ENCODE assay signal across 12 mouse cellular contexts in the genomic region with DNA sequence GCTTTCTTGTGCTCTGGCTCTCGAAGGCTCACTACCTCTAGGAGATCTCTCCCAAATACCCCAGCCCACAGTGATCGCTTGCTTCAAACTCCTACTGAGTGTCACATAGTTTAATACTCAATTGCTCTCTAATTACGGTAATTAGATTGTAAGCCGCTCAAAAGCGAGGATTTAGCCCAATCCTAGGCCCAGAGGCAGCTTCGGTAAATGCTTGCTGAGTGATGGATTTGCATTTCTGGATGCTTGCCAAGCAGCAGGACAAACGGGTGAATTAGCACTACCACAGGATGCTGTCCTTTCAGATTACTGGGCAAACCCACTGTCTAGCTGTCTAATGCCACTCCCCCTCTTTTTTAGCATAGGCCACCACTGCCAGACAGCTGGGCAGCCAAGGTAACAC. TPM values are rescaled to one million over a fixed set of nuclear protein-coding genes. Genes with fewer than 3 reads are reported as not detected.
DNase-seq lines count a peak whose midpoint lies in the region; ATAC-seq and TF ChIP-seq lines count a peak whose summit lies in the region.
"Had no signal": no experiment of that assay in that cellular context is flagged by ENCODE, and none has a peak within 500 bp of the region (broad histone marks: within the 10 kb centered on the region; RNA-seq: fewer than 3 reads in every experiment).

No protein-coding gene starts in this region.

- peak; percentile 30 for DNase-seq in kidney, postnatal 10 days
- peak; percentile 57 for DNase-seq in brain, adult 2 months (ENCODE audit: low read depth, low spot score)
- DNase-seq in forebrain, postnatal 0 days = peak; percentile 42
- DNase-seq in midbrain, postnatal 0 days (ENCODE audit: low spot score) = peak; percentile 53
- no peak for DNase-seq in frontal cortex, postnatal 10 days (ENCODE audit: low spot score in 2 of 2)
- DNase-seq in adrenal gland, postnatal 10 days = no peak
- DNase-seq: cerebellum, adult 11 months; liver, embryonic 13.5 days had no signal

- no peak for ATAC-seq in kidney, embryonic 15.5 days (replicated peaks; ENCODE audit: low FRiP score)
- ATAC-seq in forebrain, postnatal 0 days = peak; percentile 25
- no peak for ATAC-seq in midbrain, postnatal 0 days (ENCODE audit: low FRiP score)
- no peak for ATAC-seq in intestine, postnatal 0 days
- ATAC-seq: inflammation-experienced regulatory T-cells, adult 6 months had no signal

- no peak overlapping the region for H3K4me2 ChIP-seq in kidney, embryonic 15.5 days
- no peak overlapping the region for H3K4me2 ChIP-seq in forebrain, postnatal 0 days (ENCODE audit: low read depth)
- H3K4me2 ChIP-seq in midbrain, postnatal 0 days (ENCODE audit: low read depth, low read length, poor library complexity, severe bottlenecking) = no peak overlapping the region
- no peak overlapping the region for H3K4me2 ChIP-seq in intestine, postnatal 0 days (replicated peaks; ENCODE audit: low read depth)
- H3K4me2 ChIP-seq: liver, embryonic 13.5 days had no signal

- no peak overlapping the region for H3K27ac ChIP-seq in kidney, embryonic 15.5 days
- no peak overlapping the region for H3K27ac ChIP-seq in forebrain, postnatal 0 days (ENCODE audit: low read depth, low read length)
- H3K27ac ChIP-seq in midbrain, postnatal 0 days (ENCODE audit: low read depth, low read length) = no peak overlapping the region
- no peak overlapping the region for H3K27ac ChIP-seq in intestine, postnatal 0 days (ENCODE audit: low read depth, low read length)
- H3K27ac ChIP-seq: liver, embryonic 13.5 days had no signal

- H3K9ac ChIP-seq in kidney, embryonic 15.5 days = no peak overlapping the region
- H3K9ac ChIP-seq in forebrain, postnatal 0 days = no peak overlapping the region
- no peak overlapping the region for H3K9ac ChIP-seq in midbrain, postnatal 0 days (replicated peaks; ENCODE audit: low read length, poor library complexity, severe bottlenecking)
- no peak overlapping the region for H3K9ac ChIP-seq in intestine, postnatal 0 days (ENCODE audit: low read depth, low read length)
- H3K9ac ChIP-seq: liver, embryonic 13.5 days had no signal

- no peaks in the 10 kb centered on the region for H3K9me3 ChIP-seq in kidney, embryonic 15.5 days (replicated peaks)
- H3K9me3 ChIP-seq in forebrain, postnatal 0 days (ENCODE audit: low read length) = no peaks in the 10 kb centered on the region
- no peaks in the 10 kb centered on the region for H3K9me3 ChIP-seq in midbrain, postnatal 0 days (ENCODE audit: low read length)
- no peaks in the 10 kb centered on the region for H3K9me3 ChIP-seq in intestine, postnatal 0 days (ENCODE audit: control insufficient read depth)
- H3K9me3 ChIP-seq: liver, embryonic 13.5 days had no signal

- H3K36me3 ChIP-seq in kidney, embryonic 15.5 days = no peaks in the 10 kb centered on the region
- H3K36me3 ChIP-seq in forebrain, postnatal 0 days (ENCODE audit: insufficient read depth) = no peaks in the 10 kb centered on the region
- no peaks in the 10 kb centered on the region for H3K36me3 ChIP-seq in midbrain, postnatal 0 days (ENCODE audit: insufficient read depth, low read length)
- H3K36me3 ChIP-seq in intestine, postnatal 0 days (ENCODE audit: control insufficient read depth, insufficient read depth) = no peaks in the 10 kb centered on the region
- H3K36me3 ChIP-seq: liver, embryonic 13.5 days had no signal

- no peaks in the 10 kb centered on the region for H3K27me3 ChIP-seq in kidney, embryonic 15.5 days
- no peaks in the 10 kb centered on the region for H3K27me3 ChIP-seq in forebrain, postnatal 0 days (ENCODE audit: insufficient read depth, low read length)
- 0 out of 2 replicates have a peak, but pooled peaks cover 5% of the 10 kb centered on the region for H3K27me3 ChIP-seq in midbrain, postnatal 0 days (ENCODE audit: insufficient read depth, low read length)
- H3K27me3 ChIP-seq in intestine, postnatal 0 days (replicated peaks; ENCODE audit: control insufficient read depth, insufficient read depth, low read length) = no peaks in the 10 kb centered on the region
- H3K27me3 ChIP-seq: liver, embryonic 13.5 days had no signal

- 39% methylated on average over 7 of the region's 7 CpGs for WGBS in kidney, embryonic 15.5 days
- 6% methylated on average over 7 of the region's 7 CpGs for WGBS in forebrain, postnatal 0 days
- 20% methylated on average over 7 of the region's 7 CpGs for WGBS in midbrain, postnatal 0 days
- WGBS in intestine, postnatal 0 days = 66% methylated on average over 7 of the region's 7 CpGs

- H3K4me1 ChIP-seq in kidney, embryonic 15.5 days = peaks cover 20% of the 10 kb centered on the region
- no peaks in the 10 kb centered on the region for H3K4me1 ChIP-seq in forebrain, postnatal 0 days (ENCODE audit: insufficient read depth)
- no peaks in the 10 kb centered on the region for H3K4me1 ChIP-seq in midbrain, postnatal 0 days (ENCODE audit: insufficient read depth, low read length)
- peaks cover 4% of the 10 kb centered on the region; the same call in 1 of the 2 replicates for H3K4me1 ChIP-seq in intestine, postnatal 0 days (replicated peaks; ENCODE audit: control insufficient read depth, insufficient read depth, low read length)

- H3K4me3 ChIP-seq in kidney, embryonic 15.5 days (replicated peaks) = no peak overlapping the region
- H3K4me3 ChIP-seq in forebrain, postnatal 0 days (ENCODE audit: low read depth, low read length) = no peak overlapping the region
- no peak overlapping the region for H3K4me3 ChIP-seq in midbrain, postnatal 0 days (ENCODE audit: low read depth, low read length)
- H3K4me3 ChIP-seq in intestine, postnatal 0 days (ENCODE audit: low read depth, low read length) = no peak overlapping the region
- H3K4me3 ChIP-seq: erythroblast, embryonic 14.5 days; liver, embryonic 13.5 days had no signal

- no peak for TF ChIP-seq CTCF in forebrain, postnatal 0 days (IDR thresholded peaks at IDR 0.05; ENCODE audit: low read depth)
- TF ChIP-seq CTCF in midbrain, postnatal 0 days (IDR thresholded peaks at IDR 0.05) = no peak
- no peak for TF ChIP-seq CTCF in intestine, postnatal 0 days (IDR thresholded peaks at IDR 0.05; ENCODE audit: low read depth)

RNA-seq across cellular contexts. Expression of a gene that starts 16.9 kb away (rescaled TPM):
- 24.8 and 25.5 TPM in 2 replicates for polyA plus RNA-seq in kidney, embryonic 15.5 days (2015; fragmentation: Nextera tagmentation; extraction: Ambion mirVana)
- total RNA-seq in forebrain, postnatal 0 days (2014; rRNA removed) = 41.5 and 41.7 TPM in 2 replicates
- 31.6 and 33.8 TPM in 2 replicates for polyA plus RNA-seq in forebrain, postnatal 0 days (2015; fragmentation: Nextera tagmentation; extraction: Ambion mirVana)
- 27.7 and 39.7 TPM in 2 replicates for total RNA-seq in midbrain, postnatal 0 days (2014; rRNA removed)
- 32.6 and 35.5 TPM in 2 replicates for polyA plus RNA-seq in midbrain, postnatal 0 days (2015; fragmentation: Nextera tagmentation; extraction: Ambion mirVana)
- 21.5 and 23.8 TPM in 2 replicates for polyA plus RNA-seq in intestine, postnatal 0 days (2015; fragmentation: Nextera tagmentation; extraction: Ambion mirVana)
- 10 to 100 TPM; 51.6 to 54.6 TPM for total RNA-seq in adrenal gland, postnatal 10 days (2021)

RNA-seq across cellular contexts. Expression of a gene that starts 17.1 kb away (rescaled TPM):
- 4.7 and 5.4 TPM in 2 replicates for polyA plus RNA-seq in kidney, embryonic 15.5 days (2015; fragmentation: Nextera tagmentation; extraction: Ambion mirVana)
- total RNA-seq in forebrain, postnatal 0 days (2014; rRNA removed) = 4.1 and 6.0 TPM in 2 replicates
- 2.0 and 2.2 TPM in 2 replicates for polyA plus RNA-seq in forebrain, postnatal 0 days (2015; fragmentation: Nextera tagmentation; extraction: Ambion mirVana)
- 2.0 and 2.7 TPM in 2 replicates for total RNA-seq in midbrain, postnatal 0 days (2014; rRNA removed)
- 1.9 TPM in 2 replicates for polyA plus RNA-seq in midbrain, postnatal 0 days (2015; fragmentation: Nextera tagmentation; extraction: Ambion mirVana)
- 2.5 and 3.2 TPM in 2 replicates for polyA plus RNA-seq in intestine, postnatal 0 days (2015; fragmentation: Nextera tagmentation; extraction: Ambion mirVana)
- 1 to 10 TPM; 5.3 to 5.5 TPM for total RNA-seq in adrenal gland, postnatal 10 days (2021)

Comparison
In these comparisons a context has a peak if more than half of its experiments do, and no peak if none do; other contexts are left out.
1. DNase-seq: peak in kidney, postnatal 10 days (single experiment), brain, adult 2 months (single experiment), forebrain, postnatal 0 days (single experiment) and midbrain, postnatal 0 days (single experiment); none in frontal cortex, postnatal 10 days (0 of 2) and adrenal gland, postnatal 10 days (single experiment).